Mouse (Mus musculus) splenic B cell, adult 2 months (primary cell): ENCODE measurements around the gene Vsig1.

Source experiments
- DNase-seq: peaks from one replicate; pipeline ENCODE4 v3.0.0-alpha.2; 2011; ENCODE audit warnings: low read depth, low spot score
- H3K27me3 ChIP-seq: 2 replicates; pipeline ENCODE4 v1.6.1; 2012; ENCODE audit warnings: mild to moderate bottlenecking, low read length, moderate library complexity, mixed read lengths; ENCODE audit not compliant: control insufficient read depth, poor library complexity, insufficient read depth, severe bottlenecking
- H3K36me3 ChIP-seq: 2 replicates; pipeline ENCODE4 v1.6.1; 2012; ENCODE audit warnings: mild to moderate bottlenecking, low read length, moderate library complexity, mixed read lengths; ENCODE audit not compliant: control insufficient read depth, poor library complexity, insufficient read depth, severe bottlenecking

The Vsig1 gene

GRCm38 (mm10) chrX:140983206-140983960 lies 76.0 kb downstream of the Vsig1 start:
- Histone ChIP-seq H3K36me3 (no peaks in the 10 kb centered on the region), H3K27me3 (no peaks in the 10 kb centered on the region)
- no peak for DNase-seq

GRCm38 (mm10) chrX:140984795-140985194 lies 77.4 kb downstream of the Vsig1 start:
- H3K27me3 ChIP-seq = no peaks in the 10 kb centered on the region
- DNase-seq = no peak

GRCm38 (mm10) chrX:140985256-140985655 lies 77.8 kb downstream of the Vsig1 start:
- DNase-seq = no peak
- Histone ChIP-seq H3K36me3 (no peaks in the 10 kb centered on the region), H3K27me3 (no peaks in the 10 kb centered on the region)

More at GRCm38 (mm10) chrX:140984795-140985194, 77.4 kb downstream of the Vsig1 start:
- no peaks in the 10 kb centered on the region for H3K36me3 ChIP-seq
